Mouse (Mus musculus) heart, embryonic 15.5 days (tissue): ENCODE results near the gene Lyve1. TPM values are rescaled to one million over a fixed set of nuclear protein-coding genes. Genes with fewer than 3 reads are reported as not detected.

ENCODE experiments used
- ATAC-seq: fragments of 200-750 bp; cut with Nextera tagmentation; replicated peaks from 2 replicates; pipeline ENCODE4 v1.8.0; 2017; ENCODE audit warnings: low read depth, moderate TSS enrichment; ENCODE audit not compliant: insufficient number of reproducible peaks, insufficient read depth, low FRiP score
- H3K27ac ChIP-seq: fragments of 300-500 bp; sonication (generic); 2 replicates; pipeline ENCODE4 v1.5.1; 2015; ENCODE audit warnings: mild to moderate bottlenecking, inconsistent platforms
- H3K27me3 ChIP-seq: fragments of 300-500 bp; sonication (generic); 2 replicates; pipeline ENCODE4 v1.6.1; 2015; ENCODE audit warnings: inconsistent platforms
- H3K36me3 ChIP-seq: fragments of 300-500 bp; sonication (generic); 2 replicates; pipeline ENCODE4 v1.6.1; 2015; ENCODE audit warnings: mild to moderate bottlenecking, inconsistent platforms
- H3K4me1 ChIP-seq: fragments of 300-500 bp; sonication (generic); replicated peaks from 2 replicates; pipeline ENCODE4 v1.6.1; 2015; ENCODE audit warnings: inconsistent platforms
- H3K4me2 ChIP-seq: fragments of 300-500 bp; sonication (generic); 2 replicates; pipeline ENCODE4 v1.6.1; 2015; ENCODE audit warnings: inconsistent platforms, mild to moderate bottlenecking, moderate library complexity
- H3K4me3 ChIP-seq: fragments of 300-500 bp; sonication (generic); 2 replicates; pipeline ENCODE4 v1.5.1; 2015; ENCODE audit warnings: mild to moderate bottlenecking, inconsistent platforms
- H3K9ac ChIP-seq: fragments of 300-500 bp; sonication (generic); 2 replicates; pipeline ENCODE4 v1.6.1; 2015; ENCODE audit warnings: mild to moderate bottlenecking, inconsistent platforms
- H3K9me3 ChIP-seq: fragments of 300-500 bp; sonication (generic); replicated peaks from 2 replicates; pipeline ENCODE4 v1.6.1; 2016; ENCODE audit warnings: inconsistent platforms
- WGBS: fragments of 180-500 bp; shearing (Covaris S2); methylation state at CpG from one replicate; pipeline ENCODE4 v1.1.7; 2015; ENCODE audit warnings: mixed read lengths; 5-methylcytosine and 5-hydroxymethylcytosine counted together
- microRNA-seq: library from miRNA; unstranded; fragments of <30 nt; microRNA quantifications from one replicate; pipeline ENCODE4, GENCODE M21; 2016
- polyA plus RNA-seq: library from polyadenylated mRNA; unstranded; fragments of >200 nt; fragmentation: Nextera tagmentation; extraction: Ambion mirVana; gene quantifications from 2 replicates; pipeline ENCODE4 v1.2.1, GENCODE M21; 2015

The Lyve1 gene
- polyA plus RNA-seq, 1 experiment from 2014 or later, result 11.9 TPM

- Histone ChIP-seq H3K4me2 (no peak overlapping the region), H3K9me3 (no peaks in the 10 kb centered on the region), H3K9ac (no peak overlapping the region), H3K36me3 (no peaks in the 10 kb centered on the region; the same call in 1 of the 2 replicates), H3K4me3 (no peak overlapping the region), H3K4me1 (peaks cover 24% of the 10 kb centered on the region), H3K27ac (no peak overlapping the region), H3K27me3 (no peaks in the 10 kb centered on the region)
- WGBS, result 69% methylated on average over 3 of the region's 3 CpGs
- ATAC-seq, result no peak
Measured at GRCm38 (mm10) chr7:110808962-110809361, 54.1 kb downstream of the Lyve1 start.

DNA sequence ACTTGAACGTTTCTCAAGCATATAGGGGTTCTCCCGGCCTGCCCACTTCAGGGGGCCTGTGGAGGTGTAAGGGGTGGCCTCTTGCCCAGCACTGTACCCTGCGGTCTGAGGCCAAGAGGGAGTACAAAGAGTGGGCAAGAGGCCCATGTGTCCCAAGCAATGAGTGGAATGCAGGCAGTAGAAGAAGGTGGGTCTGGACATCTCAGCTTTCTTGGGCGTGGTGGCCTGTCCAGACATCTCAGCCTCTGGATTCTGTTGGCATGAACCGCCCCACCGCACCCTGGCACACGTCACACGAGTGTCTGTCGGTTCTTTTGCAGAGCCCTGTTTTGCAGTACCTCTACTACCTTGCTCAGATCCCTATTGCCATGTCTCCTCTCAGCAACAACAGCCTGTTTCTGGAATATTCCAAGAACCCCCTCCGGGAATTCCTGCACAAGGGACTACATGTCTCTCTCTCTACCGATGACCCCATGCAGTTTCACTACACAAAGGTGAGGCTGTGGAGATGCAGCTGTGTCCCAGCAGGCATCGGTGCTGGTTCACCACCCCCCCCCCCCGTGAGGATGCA is 55.5 kb downstream of the Lyve1 start:
- ATAC-seq, result no peak
- H3K4me1 ChIP-seq, result peaks cover 24% of the 10 kb centered on the region
- no peak overlapping the region for H3K27ac ChIP-seq
- H3K36me3 ChIP-seq, result no peaks in the 10 kb centered on the region
- H3K4me3 ChIP-seq, result no peak overlapping the region
- H3K4me2 ChIP-seq, result no peak overlapping the region
- H3K9ac ChIP-seq, result no peak overlapping the region
- no peaks in the 10 kb centered on the region for H3K27me3 ChIP-seq
- WGBS, result 83% methylated on average over 13 of the region's 13 CpGs
- H3K9me3 ChIP-seq, result no peaks in the 10 kb centered on the region

- no peaks in the 10 kb centered on the region for H3K36me3 ChIP-seq
- H3K27me3 ChIP-seq, result no peaks in the 10 kb centered on the region
- no peak overlapping the region for H3K9ac ChIP-seq
- WGBS, result 50% methylated on average over 3 of the region's 3 CpGs
- no peak overlapping the region for H3K4me3 ChIP-seq
- H3K4me2 ChIP-seq, result no peak overlapping the region
- ATAC-seq, result no peak
- no peak overlapping the region for H3K27ac ChIP-seq
- H3K9me3 ChIP-seq, result no peaks in the 10 kb centered on the region
- peaks cover 13% of the 10 kb centered on the region for H3K4me1 ChIP-seq
Measured at GRCm38 (mm10) chr7:110804266-110804665, 58.8 kb downstream of the Lyve1 start.

DNA sequence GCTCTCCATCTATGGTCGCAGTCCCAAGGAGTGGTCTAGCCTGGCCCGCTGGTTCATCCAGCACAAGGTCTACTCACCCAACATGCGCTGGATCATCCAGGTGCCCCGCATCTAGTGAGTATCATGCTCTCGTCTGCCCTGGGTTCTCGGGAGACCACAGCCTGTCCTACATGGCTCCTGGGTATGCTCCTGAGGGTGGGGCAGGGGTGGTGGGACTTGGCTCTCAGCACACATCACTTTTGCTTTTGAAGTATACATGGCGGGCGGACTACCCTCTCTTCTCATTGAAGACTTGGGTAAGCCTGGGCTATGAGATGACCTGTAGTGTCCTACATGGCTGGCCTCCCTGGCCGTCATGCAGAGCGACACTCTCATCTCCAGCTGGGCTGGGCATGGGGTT is 59.9 kb downstream of the Lyve1 start:
- Histone ChIP-seq H3K27me3 (no peaks in the 10 kb centered on the region), H3K36me3 (no peaks in the 10 kb centered on the region), H3K4me2 (no peak overlapping the region), H3K27ac (no peak overlapping the region), H3K4me3 (no peak overlapping the region), H3K9ac (no peak overlapping the region), H3K4me1 (peaks cover 13% of the 10 kb centered on the region), H3K9me3 (no peaks in the 10 kb centered on the region)
- WGBS, result 95% methylated on average over 10 of the region's 10 CpGs
- no peak for ATAC-seq

GRCm38 (mm10) chr7:110801028-110801427 is 62.0 kb downstream of the Lyve1 start:
- H3K36me3 ChIP-seq, result no peaks in the 10 kb centered on the region
- H3K9ac ChIP-seq, result no peak overlapping the region
- no peak for ATAC-seq
- H3K4me3 ChIP-seq, result no peak overlapping the region
- H3K27ac ChIP-seq, result no peak overlapping the region
- no peak overlapping the region for H3K4me2 ChIP-seq
- WGBS, result 1% methylated on average over 4 of the region's 4 CpGs
- peaks cover 11% of the 10 kb centered on the region for H3K4me1 ChIP-seq
- no peaks in the 10 kb centered on the region for H3K27me3 ChIP-seq
- H3K9me3 ChIP-seq, result no peaks in the 10 kb centered on the region

Small RNAs within 50 kb of the gene (microRNA-seq; reads per million reads assigned to microRNA genes)
- not detected for gene Gm47282

Other genes starting within 250 kb of the Lyve1 start
- 30.8 TPM in 2 replicates for gene Sbf2, start 248.3 kb downstream of the Lyve1 start, polyA plus RNA-seq
- gene Adm, start 235.6 kb downstream of the Lyve1 start, polyA plus RNA-seq, result 18.4 and 20.5 TPM in 2 replicates
- 8.0 and 9.3 TPM in 2 replicates for gene Ampd3, start 95.0 kb downstream of the Lyve1 start, polyA plus RNA-seq
- 30.0 and 31.0 TPM in 2 replicates for gene Rnf141, start 18.8 kb downstream of the Lyve1 start, polyA plus RNA-seq
- gene Mrvi1, start 119.2 kb upstream of the Lyve1 start, polyA plus RNA-seq, result 3.7 and 5.1 TPM in 2 replicates
- 38.9 and 45.1 TPM in 2 replicates for gene Ctr9, start 165.7 kb upstream of the Lyve1 start, polyA plus RNA-seq
- 528 and 555 TPM in 2 replicates for gene Eif4g2, start 219.8 kb upstream of the Lyve1 start, polyA plus RNA-seq